Mouse (Mus musculus): ENCODE data around the gene Supt4a. TPM values are rescaled to one million over a fixed set of nuclear protein-coding genes. Genes with fewer than 3 reads are reported as not detected.

The Supt4a gene
- 261 and 330 TPM in 2 replicates for polyA plus RNA-seq (2015; fragmentation: Nextera tagmentation; extraction: Ambion mirVana)

DNA sequence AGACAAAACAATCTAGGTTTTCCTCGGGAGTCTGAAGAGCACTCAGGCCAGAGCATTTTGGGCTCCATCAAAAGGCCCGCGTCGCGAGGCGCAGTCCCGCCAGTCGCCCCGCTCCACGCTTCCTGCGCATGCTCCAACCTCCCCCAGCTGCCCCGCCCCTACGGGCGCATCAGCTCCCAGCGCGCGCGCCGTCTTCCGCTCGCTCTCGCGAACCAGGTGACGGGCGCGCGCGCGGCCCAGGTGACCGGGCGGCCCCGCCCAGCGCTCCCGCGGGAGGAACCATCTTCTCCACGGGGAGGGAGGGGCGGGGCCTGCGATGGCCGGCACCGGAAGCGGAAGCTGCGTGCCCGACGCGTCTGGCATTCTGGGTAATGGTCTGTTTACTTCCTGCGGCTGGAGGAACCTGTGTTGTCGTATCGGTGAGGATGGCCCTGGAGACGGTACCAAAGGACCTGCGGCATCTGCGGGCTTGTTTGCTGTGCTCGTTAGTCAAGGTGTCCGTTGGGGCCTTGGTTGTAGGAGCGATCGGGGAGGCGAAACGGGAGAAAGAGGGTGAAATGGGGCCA is at the start of gene Supt4a:
Gene Supt4a, plus strand, starts transcription at position 378 of the 566 bp plus-strand sequence.

GRCm38 (mm10) chr11:87760301-87761081 is 23.1 kb downstream of the Supt4a start, which contains the start of gene Tspoap1:
Gene Tspoap1 (plus strand): TSS chr11:87760541.

Small RNAs within 50 kb of the gene (microRNA-seq; reads per million reads assigned to microRNA genes)
- not detected for gene Mir142 (ENCODE audit: borderline replicate concordance, insufficient number of aligned reads)
- gene Mir142b (ENCODE audit: borderline replicate concordance, insufficient number of aligned reads) = not detected

Other genes with a start within 250 kb of the Supt4a start
- gene Gm11492, start 170.9 kb upstream of the Supt4a start, polyA plus RNA-seq (2015; fragmentation: Nextera tagmentation; extraction: Ambion mirVana) = not detected in 2 replicates
- 35.9 and 36.0 TPM in 2 replicates for gene Sept4, start 168.6 kb upstream of the Supt4a start, polyA plus RNA-seq (2015; fragmentation: Nextera tagmentation; extraction: Ambion mirVana)
- 10.0 and 10.9 TPM in 2 replicates for gene Mtmr4, start 145.4 kb upstream of the Supt4a start, polyA plus RNA-seq (2015; fragmentation: Nextera tagmentation; extraction: Ambion mirVana)
- 0.08 and 0.13 TPM in 2 replicates for gene Hsf5, start 120.4 kb upstream of the Supt4a start, polyA plus RNA-seq (2015; fragmentation: Nextera tagmentation; extraction: Ambion mirVana)
- 1.1 and 1.7 TPM in 2 replicates for gene Rnf43, start 74.8 kb upstream of the Supt4a start, polyA plus RNA-seq (2015; fragmentation: Nextera tagmentation; extraction: Ambion mirVana)
- gene Tspoap1, start 23.0 kb downstream of the Supt4a start, polyA plus RNA-seq (2015; fragmentation: Nextera tagmentation; extraction: Ambion mirVana) = 1.3 and 2.8 TPM in 2 replicates
- 9.7 and 15.2 TPM in 2 replicates for gene Mpo, start 56.0 kb downstream of the Supt4a start, polyA plus RNA-seq (2015; fragmentation: Nextera tagmentation; extraction: Ambion mirVana)
- not detected in 2 replicates for gene Lpo, start 90.7 kb downstream of the Supt4a start, polyA plus RNA-seq (2015; fragmentation: Nextera tagmentation; extraction: Ambion mirVana)
- gene Mks1, start 115.7 kb downstream of the Supt4a start, polyA plus RNA-seq (2015; fragmentation: Nextera tagmentation; extraction: Ambion mirVana) = 5.8 and 10.8 TPM in 2 replicates
- not detected in 2 replicates for gene Epx, start 138.0 kb downstream of the Supt4a start, polyA plus RNA-seq (2015; fragmentation: Nextera tagmentation; extraction: Ambion mirVana)
- gene Olfr462, start 154.7 kb downstream of the Supt4a start, polyA plus RNA-seq (2015; fragmentation: Nextera tagmentation; extraction: Ambion mirVana) = not detected in 2 replicates
- not detected in 2 replicates for gene Olfr463, start 159.8 kb downstream of the Supt4a start, polyA plus RNA-seq (2015; fragmentation: Nextera tagmentation; extraction: Ambion mirVana)
- not detected in 2 replicates for gene Olfr464, start 183.4 kb downstream of the Supt4a start, polyA plus RNA-seq (2015; fragmentation: Nextera tagmentation; extraction: Ambion mirVana)
- gene Dynll2, start 250.0 kb downstream of the Supt4a start, polyA plus RNA-seq (2015; fragmentation: Nextera tagmentation; extraction: Ambion mirVana) = 24.7 and 29.8 TPM in 2 replicates